In genomic region chr2:157881939-157882338, GRCm38 (mm10) we compare ENCODE assay signal across 16 mouse cellular contexts. TPM values are rescaled to one million over a fixed set of nuclear protein-coding genes. Genes with fewer than 3 reads are reported as not detected.
DNase-seq lines count a peak whose midpoint lies in the region; ATAC-seq lines count a peak whose summit lies in the region.
"Had no signal": no experiment of that assay in that cellular context is flagged by ENCODE, and none has a peak within 500 bp of the region (broad histone marks: within the 10 kb centered on the region; RNA-seq: fewer than 3 reads in every experiment).

No protein-coding gene starts in this region.

- no peaks in the 10 kb centered on the region for H3K9me3 ChIP-seq in limb, embryonic 12.5 days
- H3K9me3 ChIP-seq in limb, embryonic 10.5 days (replicated peaks): no peaks in the 10 kb centered on the region
- no peaks in the 10 kb centered on the region for H3K9me3 ChIP-seq in embryonic facial prominence, embryonic 10.5 days
- no peaks in the 10 kb centered on the region for H3K9me3 ChIP-seq in hindbrain, embryonic 11.5 days (ENCODE audit: control insufficient read depth, low read length)
- no peaks in the 10 kb centered on the region for H3K9me3 ChIP-seq in midbrain, embryonic 16.5 days (replicated peaks; ENCODE audit: control insufficient read depth, low read length, poor library complexity, severe bottlenecking)
- H3K9me3 ChIP-seq: embryonic facial prominence, embryonic 15.5 days had no signal

- H3K27ac ChIP-seq in limb, embryonic 12.5 days: no peak overlapping the region
- no peak overlapping the region for H3K27ac ChIP-seq in limb, embryonic 10.5 days
- no peak overlapping the region for H3K27ac ChIP-seq in embryonic facial prominence, embryonic 10.5 days (replicated peaks)
- peak overlapping the region; percentile 65; the same call in 1 of the 2 replicates for H3K27ac ChIP-seq in hindbrain, embryonic 11.5 days (ENCODE audit: low read depth, low read length)
- 0 out of 2 replicates have a peak overlapping the region, but pooled peaks have one; percentile 6 for H3K27ac ChIP-seq in midbrain, embryonic 16.5 days (ENCODE audit: low read length)
- H3K27ac ChIP-seq: embryonic facial prominence, embryonic 15.5 days; heart, adult 2 months had no signal

- H3K4me3 ChIP-seq in limb, embryonic 12.5 days (replicated peaks): no peak overlapping the region
- no peak overlapping the region for H3K4me3 ChIP-seq in limb, embryonic 10.5 days
- H3K4me3 ChIP-seq in embryonic facial prominence, embryonic 10.5 days: no peak overlapping the region
- no peak overlapping the region for H3K4me3 ChIP-seq in hindbrain, embryonic 11.5 days (ENCODE audit: low read depth, low read length)
- no peak overlapping the region for H3K4me3 ChIP-seq in midbrain, embryonic 16.5 days (ENCODE audit: low read depth, low read length)
- H3K4me3 ChIP-seq: embryonic facial prominence, embryonic 15.5 days; heart, adult 2 months had no signal

- H3K36me3 ChIP-seq in limb, embryonic 12.5 days: peaks cover 22% of the 10 kb centered on the region
- peaks cover 22% of the 10 kb centered on the region for H3K36me3 ChIP-seq in limb, embryonic 10.5 days
- peaks cover 35% of the 10 kb centered on the region for H3K36me3 ChIP-seq in embryonic facial prominence, embryonic 10.5 days (replicated peaks)
- no peaks in the 10 kb centered on the region for H3K36me3 ChIP-seq in hindbrain, embryonic 11.5 days (ENCODE audit: control insufficient read depth, insufficient read depth, low read length)
- 0 out of 2 replicates have a peak, but pooled peaks cover 2% of the 10 kb centered on the region for H3K36me3 ChIP-seq in midbrain, embryonic 16.5 days (ENCODE audit: control insufficient read depth, insufficient read depth, low read length)

- H3K4me2 ChIP-seq in limb, embryonic 12.5 days: no peak overlapping the region
- no peak overlapping the region for H3K4me2 ChIP-seq in hindbrain, embryonic 11.5 days (replicated peaks; ENCODE audit: low read depth, low read length)
- H3K4me2 ChIP-seq in midbrain, embryonic 16.5 days (ENCODE audit: low read length): no peak overlapping the region
- H3K4me2 ChIP-seq: embryonic facial prominence, embryonic 15.5 days had no signal

- H3K27me3 ChIP-seq in limb, embryonic 12.5 days: no peaks in the 10 kb centered on the region
- no peaks in the 10 kb centered on the region for H3K27me3 ChIP-seq in limb, embryonic 10.5 days (ENCODE audit: low read depth, poor library complexity, severe bottlenecking)
- H3K27me3 ChIP-seq in embryonic facial prominence, embryonic 10.5 days (replicated peaks; ENCODE audit: low read depth, poor library complexity, severe bottlenecking): no peaks in the 10 kb centered on the region
- H3K27me3 ChIP-seq in hindbrain, embryonic 11.5 days (ENCODE audit: control insufficient read depth, insufficient read depth, low read length): no peaks in the 10 kb centered on the region
- H3K27me3 ChIP-seq in midbrain, embryonic 16.5 days (ENCODE audit: control insufficient read depth, insufficient read depth, low read depth, low read length): no peaks in the 10 kb centered on the region
- H3K27me3 ChIP-seq: CH12.LX; embryonic facial prominence, embryonic 15.5 days; Patski had no signal

- H3K4me1 ChIP-seq in limb, embryonic 12.5 days (replicated peaks): peaks cover 13% of the 10 kb centered on the region
- peaks cover 36% of the 10 kb centered on the region for H3K4me1 ChIP-seq in limb, embryonic 10.5 days
- peaks cover 35% of the 10 kb centered on the region for H3K4me1 ChIP-seq in embryonic facial prominence, embryonic 10.5 days
- H3K4me1 ChIP-seq in hindbrain, embryonic 11.5 days (replicated peaks; ENCODE audit: control insufficient read depth, insufficient read depth, low read length): peaks cover 5% of the 10 kb centered on the region
- peaks cover 18% of the 10 kb centered on the region for H3K4me1 ChIP-seq in midbrain, embryonic 16.5 days (ENCODE audit: control insufficient read depth, insufficient read depth, low read length)
- H3K4me1 ChIP-seq: embryonic facial prominence, embryonic 15.5 days had no signal

- 0 out of 2 replicates have a peak overlapping the region, but pooled peaks have one; percentile 27 for H3K9ac ChIP-seq in limb, embryonic 12.5 days (replicated peaks)
- 0 out of 2 replicates have a peak overlapping the region, but pooled peaks have one; percentile 11 for H3K9ac ChIP-seq in hindbrain, embryonic 11.5 days (ENCODE audit: low read depth, low read length)
- H3K9ac ChIP-seq in midbrain, embryonic 16.5 days (ENCODE audit: low read depth, low read length): no peak overlapping the region
- H3K9ac ChIP-seq: embryonic facial prominence, embryonic 15.5 days had no signal

- no peak for ATAC-seq in limb, embryonic 12.5 days (ENCODE audit: insufficient number of reproducible peaks, insufficient read depth, low FRiP score, low TSS enrichment, low read depth)
- ATAC-seq in hindbrain, embryonic 11.5 days (ENCODE audit: low FRiP score): peak; percentile 30; the same call in 1 of the 2 replicates
- peak; percentile 19; the same call in 1 of the 2 replicates for ATAC-seq in midbrain, embryonic 16.5 days
- ATAC-seq in monocyte, adult 5-6 weeks (replicated peaks; ENCODE audit: insufficient number of reproducible peaks, low FRiP score, low TSS enrichment, poor library complexity, severe bottlenecking): no peak
- ATAC-seq: Patski had no signal

- no peak for DNase-seq in limb, embryonic 10.5 days (ENCODE audit: low spot score)
- DNase-seq in embryonic facial prominence, embryonic 10.5 days (ENCODE audit: low spot score): peak; percentile 19
- peak; percentile 34 for DNase-seq in hindbrain, embryonic 11.5 days (ENCODE audit: low spot score)
- no peak for DNase-seq in kidney, adult 11 months
- DNase-seq: adrenal gland, adult 2 months; cerebellum, adult 9-10 months; heart, adult 2 months; kidney, postnatal 10 days; lung, postnatal 10 days had no signal

- 17% methylated on average over 11 of the region's 11 CpGs for WGBS in limb, embryonic 12.5 days
- WGBS in limb, embryonic 10.5 days: 18% methylated on average over 11 of the region's 11 CpGs
- 26% methylated on average over 11 of the region's 11 CpGs for WGBS in embryonic facial prominence, embryonic 10.5 days
- 39% methylated on average over 11 of the region's 11 CpGs for WGBS in hindbrain, embryonic 11.5 days
- 22% methylated on average over 11 of the region's 11 CpGs for WGBS in midbrain, embryonic 16.5 days

RNA-seq across cellular contexts. Expression of gene Vstm2l, which starts 32.5 kb away (rescaled TPM):
- polyA plus RNA-seq in limb, embryonic 12.5 days (2016; fragmentation: Nextera tagmentation; extraction: Ambion mirVana): 0.20 and 0.30 TPM in 2 replicates
- not detected in 2 replicates for polyA plus RNA-seq in limb, embryonic 10.5 days (2016; fragmentation: Nextera tagmentation; extraction: Ambion mirVana)
- 0.21 and 0.46 TPM in 2 replicates for polyA plus RNA-seq in embryonic facial prominence, embryonic 10.5 days (2016; fragmentation: Nextera tagmentation; extraction: Ambion mirVana)
- polyA plus RNA-seq in hindbrain, embryonic 11.5 days (2014; fragmentation: Nextera tagmentation; extraction: Ambion mirVana): 4.5 and 6.4 TPM in 2 replicates
- 19.6 and 26.6 TPM in 2 replicates for polyA plus RNA-seq in midbrain, embryonic 16.5 days (2015; fragmentation: Nextera tagmentation; extraction: Ambion mirVana)
- total RNA-seq in monocyte, adult 5-6 weeks (2017): not detected in 3 replicates
- total RNA-seq: CH12.LX; heart, adult 2 months; hematopoietic stem cell, adult 5-6 weeks had no signal
- polyA plus RNA-seq: Patski had no signal

Comparison
In these comparisons a context has a peak if more than half of its experiments do, and no peak if none do; other contexts are left out.
1. ATAC-seq: peak in hindbrain, embryonic 11.5 days (single experiment) and midbrain, embryonic 16.5 days (single experiment); none in limb, embryonic 12.5 days (single experiment) and monocyte, adult 5-6 weeks (single experiment).
2. H3K27ac ChIP-seq: peak in hindbrain, embryonic 11.5 days (single experiment) and midbrain, embryonic 16.5 days (single experiment); none in limb, embryonic 12.5 days (single experiment), limb, embryonic 10.5 days (single experiment) and embryonic facial prominence, embryonic 10.5 days (single experiment).
3. DNase-seq: peak in embryonic facial prominence, embryonic 10.5 days (single experiment) and hindbrain, embryonic 11.5 days (single experiment); none in limb, embryonic 10.5 days (single experiment) and kidney, adult 11 months (single experiment).